Mouse (Mus musculus) heart, postnatal 10 days (tissue): ENCODE results near the gene Rab31. TPM values are rescaled to one million over a fixed set of nuclear protein-coding genes. Genes with fewer than 3 reads are reported as not detected.

Experiments used
- DNase-seq, 2 experiments: peaks; one replicate each; pipeline ENCODE4 v3.0.0; 2021
- intact Hi-C: fragments of 180-260 bp; cut with DNase I; formaldehyde crosslinking; loops from one replicate; pipeline ENCODE4 v1.15.1; 2025
- total RNA-seq, 2 experiments: library from RNA; stranded (reverse); gene quantifications; 2 replicates each; pipeline ENCODE4 v1.2.3; 2021

The Rab31 gene
- total RNA-seq, result 10 to 100 TPM; 42.9 to 46.5 TPM

- peak; percentile 92 to 93 for DNase-seq
Observed at GRCm38 (mm10) chr17:65771951-65772934, at the start of gene Rab31. TSS of gene Rab31 (minus strand) at chr17:65772752.

GRCm38 (mm10) chr17:65820197-65820596 lies 47.6 kb upstream of the Rab31 start:
- no peak for DNase-seq
- intact Hi-C loops, result no loop called here

More at GRCm38 (mm10) chr17:65771951-65772934, at the start of gene Rab31:
- intact Hi-C loops, result loop anchor here (2.0 kb wide), 1 partner anchor 59 kb away; no protein-coding TSS in a partner anchor

GRCm38 (mm10) chr17:65813763-65814162 lies 41.2 kb upstream of the Rab31 start:
- intact Hi-C loops, result no loop called here
- no peak for DNase-seq

DNA sequence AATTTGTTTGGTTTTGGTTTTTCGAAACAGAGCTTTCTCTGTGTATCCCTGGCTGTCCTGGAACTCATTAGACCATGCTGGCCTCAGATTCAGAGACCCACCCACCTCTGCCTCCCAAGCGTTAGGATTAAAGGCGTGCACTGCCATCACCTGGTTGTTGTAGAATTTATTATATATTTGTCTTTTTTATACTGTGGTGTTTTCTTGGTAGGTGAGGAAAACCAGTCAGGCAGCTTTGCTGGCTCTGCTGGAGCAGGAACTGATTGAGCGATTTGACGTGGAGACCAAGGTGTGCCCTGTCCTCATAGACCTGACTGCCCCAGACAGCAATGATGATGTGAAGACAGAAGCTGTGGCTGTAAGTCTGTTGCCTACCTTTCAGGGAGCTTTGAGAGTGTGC lies 38.5 kb upstream of the Rab31 start:
- intact Hi-C loops, result no loop called here
- DNase-seq, result no peak

- no peak for DNase-seq
- intact Hi-C loops, result no loop called here
Observed at GRCm38 (mm10) chr17:65806416-65806815, 33.9 kb upstream of the Rab31 start.

DNA sequence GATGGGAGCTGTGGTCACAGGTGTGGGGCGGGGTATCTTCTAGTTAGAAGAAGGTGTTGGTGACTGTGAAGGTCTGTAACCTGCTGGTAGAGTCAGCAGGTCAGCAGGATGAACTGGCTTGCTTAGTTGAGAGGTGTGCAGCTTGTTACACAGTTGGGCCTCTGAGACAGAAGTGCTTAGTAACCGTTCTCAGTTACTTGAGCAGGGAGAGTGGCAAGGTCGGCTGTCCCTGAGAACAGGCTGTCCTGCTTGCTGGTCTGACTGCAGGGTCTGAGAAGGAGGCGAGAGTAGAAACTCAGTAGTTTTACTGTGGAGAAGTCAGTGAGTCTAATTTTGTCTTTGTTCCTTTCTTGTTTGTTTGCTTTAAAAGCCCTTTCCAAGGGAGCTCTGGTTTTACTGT lies 33.4 kb upstream of the Rab31 start:
- no peak for DNase-seq
- intact Hi-C loops, result no loop called here

- intact Hi-C loops, result no loop called here
- peak in 1 of 2 experiments; percentile 33 for DNase-seq
Observed at GRCm38 (mm10) chr17:65802026-65802425, 29.5 kb upstream of the Rab31 start.

DNA sequence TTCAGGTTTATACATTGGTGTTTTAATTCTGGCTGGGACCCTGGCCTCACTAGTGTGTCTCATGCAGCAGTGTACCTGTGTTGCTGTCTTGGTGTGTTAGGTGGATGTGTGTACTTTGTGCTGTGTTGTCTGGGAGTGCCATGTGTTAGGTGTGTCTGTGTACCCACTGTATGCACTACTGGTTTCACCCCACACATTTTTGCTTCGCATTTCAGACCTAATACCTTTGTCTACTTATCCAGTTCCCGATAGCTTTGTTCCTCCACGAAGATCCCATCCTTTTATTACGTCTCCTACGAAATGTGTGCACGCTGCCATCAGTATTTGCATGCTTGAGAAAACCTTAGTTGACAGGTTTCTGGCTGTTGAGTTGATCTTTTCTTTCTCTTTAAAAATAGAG lies 27.9 kb upstream of the Rab31 start:
- DNase-seq, result no peak
- intact Hi-C loops, result no loop called here

- no peak for DNase-seq
- intact Hi-C loops, result no loop called here
Observed at GRCm38 (mm10) chr17:65799353-65799752, 26.8 kb upstream of the Rab31 start.

DNA sequence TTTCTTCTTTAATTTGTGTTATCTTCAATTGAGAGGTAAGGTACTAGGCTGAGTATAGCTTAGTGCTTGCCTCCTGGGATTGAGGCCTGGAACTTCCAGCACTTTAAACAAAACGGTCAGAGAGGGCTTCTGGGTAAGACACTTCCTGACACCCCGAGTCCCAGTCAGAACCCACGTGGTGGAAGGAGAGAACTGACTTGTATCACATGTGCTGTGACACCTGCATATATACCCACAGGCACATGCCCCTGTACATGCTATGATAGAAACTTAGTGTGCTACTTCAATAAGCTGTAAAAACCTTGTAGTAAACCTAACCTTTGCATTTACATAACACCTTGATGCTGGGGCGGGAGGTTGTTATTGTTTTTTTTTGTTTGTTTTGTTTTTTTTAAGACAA lies 25.9 kb upstream of the Rab31 start:
- intact Hi-C loops, result no loop called here
- DNase-seq, result no peak

DNA sequence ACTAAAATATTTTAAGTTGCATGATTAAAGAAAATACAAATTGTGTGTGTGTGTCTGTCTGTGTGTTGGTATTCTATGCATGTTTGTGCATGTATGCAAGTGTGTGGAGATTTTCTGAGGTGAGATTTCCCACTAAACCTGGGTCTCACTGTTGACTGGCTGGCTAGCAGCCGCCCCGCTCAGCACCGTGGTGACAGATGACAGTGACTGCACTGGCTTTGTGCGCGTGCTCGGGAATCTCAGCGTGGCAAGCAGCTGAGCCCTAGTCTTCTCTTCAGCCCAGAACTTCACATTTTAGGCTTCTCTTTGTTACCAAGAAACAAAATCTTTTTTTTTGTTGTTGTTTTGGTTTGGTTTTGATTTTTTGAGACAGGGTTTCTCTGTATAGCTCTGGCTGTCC lies 23.5 kb upstream of the Rab31 start:
- intact Hi-C loops, result no loop called here
- DNase-seq, result no peak

GRCm38 (mm10) chr17:65794096-65794850 lies 21.7 kb upstream of the Rab31 start:
- DNase-seq, result no peak
- intact Hi-C loops, result no loop called here

DNA sequence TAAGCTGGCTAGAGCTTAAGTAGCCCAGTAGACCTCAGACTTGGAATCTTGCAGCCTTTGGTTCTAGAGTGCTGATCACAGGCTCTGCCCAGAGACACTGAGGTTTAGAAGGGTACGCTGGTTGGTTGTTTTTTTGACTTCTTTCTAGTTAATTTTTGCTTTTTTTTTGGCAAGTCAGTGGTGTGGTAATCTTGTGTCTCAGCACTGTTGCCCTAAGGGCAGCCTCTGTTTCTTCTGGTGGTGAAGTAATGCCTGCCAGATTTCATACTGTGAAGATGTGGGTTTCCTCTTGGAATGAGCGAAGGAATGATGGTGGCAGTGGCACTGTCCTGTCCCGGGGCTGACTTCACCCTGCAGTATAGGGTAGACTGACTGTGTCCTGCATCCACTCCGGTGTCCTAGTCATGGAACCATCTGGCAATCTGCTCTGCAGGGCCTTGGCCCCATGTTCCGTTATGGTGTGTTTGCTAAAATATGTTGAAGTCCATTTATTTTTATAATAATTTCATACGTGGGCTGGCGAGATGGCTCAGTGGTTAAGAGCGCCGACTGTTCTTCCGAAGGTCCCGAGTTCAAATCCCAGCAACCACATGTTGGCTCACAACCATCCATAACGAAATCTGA lies 20.9 kb upstream of the Rab31 start:
- intact Hi-C loops, result no loop called here

DNA sequence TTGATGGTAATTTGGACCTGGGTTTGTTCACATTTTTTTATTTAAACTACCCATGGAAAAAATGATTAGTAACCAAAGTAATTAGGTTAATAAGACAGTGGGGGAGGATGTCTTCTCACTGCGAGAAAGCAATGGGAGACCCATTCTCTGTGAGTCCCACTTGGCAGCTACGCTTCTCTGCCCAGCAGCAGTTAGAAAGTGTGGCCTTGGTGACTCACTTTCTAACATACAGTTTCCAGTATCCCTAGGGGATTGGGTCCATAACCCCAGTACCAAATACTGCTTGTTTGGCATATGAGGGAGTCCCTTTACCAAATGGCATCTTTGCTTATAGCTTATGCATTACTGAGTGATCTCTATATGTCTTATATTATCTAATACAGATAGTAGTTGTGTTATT lies 18.6 kb upstream of the Rab31 start:
- intact Hi-C loops, result no loop called here
- no peak for DNase-seq

More for the DNA sequence above, 20.9 kb upstream of the Rab31 start:
- DNase-seq, result no peak

DNA sequence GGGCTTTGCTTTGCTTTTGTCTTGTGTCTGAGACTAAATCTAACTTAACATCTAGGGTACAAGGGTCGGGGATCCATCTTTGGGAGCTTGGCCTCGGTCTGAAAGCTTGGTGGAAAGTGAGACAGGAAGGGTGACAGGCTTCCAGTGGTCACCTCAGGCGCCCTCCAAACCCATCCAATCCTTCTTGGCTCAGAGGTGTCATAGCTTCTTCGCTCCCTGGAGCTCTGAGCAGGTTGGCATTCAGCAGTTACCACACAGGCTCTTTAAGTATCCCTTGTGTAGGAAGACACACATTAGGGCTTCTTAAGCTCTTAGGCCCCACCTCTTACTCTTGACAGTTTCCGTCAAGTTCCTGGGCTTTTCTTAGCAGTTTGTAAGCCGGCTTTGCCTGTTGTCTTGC lies 17.0 kb upstream of the Rab31 start:
- intact Hi-C loops, result no loop called here
- DNase-seq, result peak in 1 of 2 experiments; percentile 36

DNA sequence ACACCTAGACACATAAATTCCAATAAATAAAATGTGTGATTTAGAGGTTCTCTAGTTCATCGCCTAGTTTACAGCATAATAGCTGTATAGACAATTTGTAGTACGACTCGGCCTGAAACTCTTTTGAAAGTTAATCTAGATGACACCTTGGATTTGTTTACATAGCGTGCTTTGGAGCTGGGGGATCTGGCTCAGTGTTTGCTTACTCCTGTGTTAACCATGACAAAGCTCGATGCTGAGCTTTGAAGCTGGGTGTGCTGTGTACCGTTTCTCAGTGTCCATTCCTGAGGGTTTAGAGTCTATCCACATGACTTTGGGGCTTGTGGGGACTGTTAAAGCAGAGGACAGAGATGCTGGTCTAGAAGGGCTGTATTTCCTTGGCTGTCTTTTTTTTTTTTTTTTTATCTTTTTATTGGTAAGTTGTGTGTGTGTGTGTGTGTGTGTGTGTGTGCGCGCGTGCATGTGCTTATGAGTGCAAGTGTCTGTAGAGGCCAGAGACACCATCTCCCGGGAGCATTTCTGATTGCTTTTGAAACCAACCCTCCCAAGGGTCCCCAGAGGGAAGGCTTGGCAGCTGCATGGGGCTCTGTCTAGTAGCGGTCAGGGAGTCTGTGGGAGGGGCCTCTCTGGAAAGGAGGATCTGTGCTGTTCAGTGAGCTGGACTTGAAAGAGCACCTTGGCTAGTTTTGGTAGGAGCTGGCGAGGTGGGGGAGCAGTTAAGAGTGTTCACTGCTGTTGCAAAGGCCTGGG lies 16.2 kb upstream of the Rab31 start:
- DNase-seq, result peak; percentile 73 to 74

DNA sequence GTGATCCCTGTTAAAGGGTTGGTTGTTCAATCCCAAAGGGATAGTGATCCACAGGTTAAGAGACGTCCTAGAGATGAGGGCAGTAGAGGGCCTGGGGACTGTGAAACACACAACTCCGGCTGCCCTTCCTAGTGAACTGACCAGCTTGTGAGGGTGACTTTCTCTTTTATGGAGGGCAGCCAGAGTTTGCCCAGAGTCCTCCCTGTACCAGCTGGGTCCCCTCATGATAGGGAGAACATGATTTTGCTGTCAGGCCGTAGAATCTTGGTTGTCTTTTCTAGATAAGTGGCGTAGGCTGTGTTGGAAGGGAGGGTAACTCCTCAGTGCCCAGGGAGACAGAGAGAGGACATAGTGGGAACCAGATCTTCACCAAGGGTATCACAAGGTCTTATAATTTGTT lies 14.7 kb upstream of the Rab31 start:
- intact Hi-C loops, result no loop called here
- peak in 1 of 2 experiments; percentile 36 for DNase-seq

More for the DNA sequence above, 16.2 kb upstream of the Rab31 start:
- intact Hi-C loops, result no loop called here

DNA sequence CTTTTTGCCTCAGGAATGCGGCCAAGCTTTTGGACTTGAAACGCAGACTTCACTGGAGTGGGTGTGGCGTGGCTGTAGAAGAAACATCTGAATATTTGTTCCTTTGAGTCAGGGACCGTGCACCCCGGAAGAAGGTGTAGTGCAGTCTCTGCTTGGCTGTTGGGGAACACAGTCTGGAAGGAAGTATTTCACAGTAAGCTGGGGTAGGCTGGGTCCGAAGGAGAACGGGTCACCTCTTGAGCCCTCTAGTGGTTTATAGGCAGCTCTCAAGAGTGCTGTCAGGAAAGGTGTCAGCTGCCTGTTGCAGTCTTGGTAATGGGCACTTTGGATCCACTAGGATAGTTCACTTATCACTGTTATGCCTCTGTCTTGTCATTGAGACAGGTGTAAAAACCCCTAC lies 13.7 kb upstream of the Rab31 start:
- DNase-seq, result no peak
- intact Hi-C loops, result no loop called here

DNA sequence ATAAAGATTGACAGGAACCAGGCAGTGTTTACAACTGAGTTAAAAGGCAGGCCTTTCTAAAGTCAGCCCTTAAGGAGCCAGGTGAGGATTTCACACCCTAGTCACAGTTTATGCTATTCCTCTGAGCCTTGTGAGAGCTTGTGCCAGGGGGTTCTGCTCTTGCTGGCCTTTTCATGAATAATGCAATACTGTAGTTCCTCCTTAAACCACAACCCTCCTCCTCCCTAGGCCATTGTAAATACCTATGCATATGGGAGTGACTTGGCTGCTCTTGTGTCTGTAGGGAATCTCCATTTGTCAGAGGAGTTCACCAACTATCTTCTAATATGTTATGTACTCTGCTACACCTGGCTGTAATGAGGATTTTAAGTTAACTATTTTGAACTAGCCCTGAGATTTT lies 13.2 kb upstream of the Rab31 start:
- intact Hi-C loops, result no loop called here
- no peak for DNase-seq

DNA sequence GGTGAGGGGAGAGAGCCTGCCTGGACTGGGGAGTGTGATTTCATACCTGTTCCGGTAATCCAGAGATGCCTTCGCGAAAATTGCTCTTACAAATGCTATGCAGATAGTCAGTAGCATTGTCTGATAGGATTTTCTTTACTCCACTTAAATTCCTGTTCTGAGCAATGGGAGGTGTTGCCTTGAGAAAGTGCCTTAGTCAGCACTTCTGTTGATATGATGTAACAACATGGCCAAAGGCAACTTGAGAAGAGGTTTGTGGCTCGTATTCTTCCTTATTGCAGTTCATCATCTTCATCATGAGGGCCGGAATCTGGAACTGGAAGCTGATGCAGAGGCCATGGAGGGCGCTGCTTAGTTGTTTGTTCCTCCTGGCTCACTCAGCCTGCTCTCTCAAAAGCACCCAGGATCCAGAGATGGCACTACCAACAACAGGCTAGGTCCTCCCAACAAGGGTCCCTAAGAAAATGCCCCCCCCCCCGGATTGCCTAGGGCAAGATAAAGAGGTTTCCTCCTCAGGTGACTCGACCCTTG lies 12.1 kb upstream of the Rab31 start:
- DNase-seq, result no peak
- intact Hi-C loops, result loop anchor here (5.0 kb wide), 1 partner anchor 172 kb away; the partner anchor contains the start of gene Vapa
